Mouse (Mus musculus) right cerebral cortex, adult 2 months (tissue): ENCODE data around the gene Gltpd2.
"Not testable (repeated sequence)": the region's sequence is repeated elsewhere in the genome, so short reads cannot be mapped to it uniquely, and the experiment has no call there.

Experiments used
- DNase-seq, 2 experiments: peaks; one replicate each; pipeline ENCODE4 v3.0.0; 2021 to 2022; ENCODE audit warnings: low spot score in 2 of 2

The Gltpd2 gene

GRCm38 (mm10) chr11:70518923-70519322 lies at the start of gene Gltpd2:
Gene Gltpd2, plus strand, starts transcription at chr11:70519196.
- no peak for DNase-seq

GRCm38 (mm10) chr11:70469764-70470163 lies 49.2 kb upstream of the Gltpd2 start:
- DNase-seq, result no peak

- no peak for DNase-seq
Observed at GRCm38 (mm10) chr11:70472716-70473115, 46.3 kb upstream of the Gltpd2 start.

GRCm38 (mm10) chr11:70473291-70473690 lies 45.7 kb upstream of the Gltpd2 start:
- DNase-seq, result not testable (repeated sequence)

- no peak for DNase-seq
Observed at GRCm38 (mm10) chr11:70474872-70475534, 44.0 kb upstream of the Gltpd2 start.

- no peak for DNase-seq
Observed at GRCm38 (mm10) chr11:70485498-70485897, 33.5 kb upstream of the Gltpd2 start.

- DNase-seq, result no peak
Observed at GRCm38 (mm10) chr11:70487816-70488215, 31.2 kb upstream of the Gltpd2 start.

- no peak for DNase-seq
Observed at GRCm38 (mm10) chr11:70489138-70489537, 29.9 kb upstream of the Gltpd2 start.

GRCm38 (mm10) chr11:70489684-70490083 lies 29.3 kb upstream of the Gltpd2 start:
- no peak for DNase-seq

- no peak for DNase-seq
Observed at GRCm38 (mm10) chr11:70499566-70500475, 19.2 kb upstream of the Gltpd2 start.

- DNase-seq, result no peak
Observed at GRCm38 (mm10) chr11:70500476-70500812, 18.6 kb upstream of the Gltpd2 start.

- no peak for DNase-seq
Observed at GRCm38 (mm10) chr11:70502018-70502417, 17.0 kb upstream of the Gltpd2 start.

GRCm38 (mm10) chr11:70504970-70505369 lies 14.0 kb upstream of the Gltpd2 start, which contains the start of gene Tm4sf5:
Gene Tm4sf5, plus strand, starts transcription at chr11:70505244.
- no peak for DNase-seq

- DNase-seq, result peak; percentile 66
Observed at GRCm38 (mm10) chr11:70506385-70506784, 12.6 kb upstream of the Gltpd2 start.

GRCm38 (mm10) chr11:70506962-70507515 lies 12.0 kb upstream of the Gltpd2 start:
- no peak for DNase-seq

- DNase-seq, result peak; percentile 36 to 49
Observed at GRCm38 (mm10) chr11:70509753-70510564, 9.0 kb upstream of the Gltpd2 start.

- no peak for DNase-seq
Observed at GRCm38 (mm10) chr11:70511242-70511641, 7.8 kb upstream of the Gltpd2 start.

GRCm38 (mm10) chr11:70511825-70512224 lies 7.2 kb upstream of the Gltpd2 start:
- DNase-seq, result no peak

GRCm38 (mm10) chr11:70512709-70513342 lies 6.2 kb upstream of the Gltpd2 start:
- DNase-seq, result no peak

GRCm38 (mm10) chr11:70513520-70513919 lies 5.5 kb upstream of the Gltpd2 start:
- no peak for DNase-seq

GRCm38 (mm10) chr11:70514288-70514687 lies 4.7 kb upstream of the Gltpd2 start, which contains the start of gene Vmo1:
Gene Vmo1, minus strand, starts transcription at chr11:70514616.
- DNase-seq, result no peak
